Mouse (Mus musculus) spleen, embryonic (tissue): ENCODE measurements at regions not wholly inside any gene's neighbourhood (a gene's known extent, or its start where the extent isn't known, plus 50 kb on each side); places are given as distances from the start of the nearest gene placed in this dataset.

Experiments
- CTCF ChIA-PET: fragments of 350-600 bp; sonication (Branson Sonifier 250); formaldehyde crosslinking; loops from one replicate; lab custom pipeline; 2022; lab: Charles Lee

DNA sequence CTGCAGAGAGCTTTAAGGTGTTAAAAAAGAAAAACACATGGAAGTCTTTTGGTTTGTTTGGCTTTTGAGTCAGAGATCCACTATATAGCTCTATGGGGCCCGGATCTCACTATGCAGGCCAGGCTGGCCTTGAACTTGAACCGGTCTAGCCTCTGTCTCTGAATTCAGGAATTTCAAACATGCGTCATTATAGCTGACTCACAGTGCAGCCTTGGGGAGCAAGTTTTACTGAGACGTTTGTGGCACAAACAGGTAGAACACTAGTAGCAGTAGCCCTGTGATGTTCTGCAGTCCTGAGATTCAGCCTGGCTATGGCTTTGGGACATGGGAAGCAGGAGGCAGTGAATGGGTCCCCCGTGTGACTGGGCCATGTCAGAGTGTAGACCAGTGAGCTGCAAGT, 57.5 kb upstream of the Spata13 start:
- CTCF ChIA-PET: interaction anchor here (0.6 kb wide), 1 partner anchor 359 kb away, joined by 8 read pairs; no protein-coding TSS in a partner anchor

DNA sequence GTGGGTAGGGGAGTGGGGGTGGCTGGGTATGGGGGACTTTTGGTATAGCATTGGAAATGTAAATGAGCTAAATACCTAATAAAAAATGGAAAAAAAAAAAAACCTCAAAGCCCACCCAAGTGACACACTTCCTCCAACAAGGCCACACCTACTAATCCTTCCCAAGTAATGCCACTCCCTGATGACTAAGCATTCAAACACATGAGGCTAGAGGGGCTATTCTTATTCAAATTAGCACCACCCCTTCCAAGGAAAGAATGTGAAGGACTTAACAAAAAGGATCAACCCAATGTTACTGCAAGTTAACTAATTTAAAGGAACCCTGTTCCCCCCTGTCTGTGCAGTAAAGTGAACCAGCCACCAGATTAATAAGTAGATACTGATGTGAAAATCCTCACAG, 53.7 kb upstream of the Spata13 start:
- CTCF ChIA-PET: interaction anchor here (0.7 kb wide), 1 partner anchor 53 kb away, joined by 3 read pairs; no protein-coding TSS in a partner anchor
